Mouse (Mus musculus) midbrain, embryonic 14.5 days (tissue): ENCODE results near the gene Csf1. TPM values are rescaled to one million over a fixed set of nuclear protein-coding genes. Genes with fewer than 3 reads are reported as not detected.

ENCODE experiments used
- ATAC-seq: fragments of 200-750 bp; cut with Nextera tagmentation; 2 replicates; pipeline ENCODE4 v1.8.0; 2017; ENCODE audit warnings: moderate number of reproducible peaks, moderate library complexity; ENCODE audit not compliant: low FRiP score, low TSS enrichment
- DNase-seq: peaks from one replicate; pipeline ENCODE4 v3.0.0-alpha.2; 2015
- H3K27ac ChIP-seq: fragments of 300-500 bp; sonication (generic); replicated peaks from 2 replicates; pipeline ENCODE4 v1.5.1; 2014; ENCODE audit warnings: mild to moderate bottlenecking, low read depth, low read length, moderate library complexity
- H3K27me3 ChIP-seq: fragments of 300-500 bp; sonication (generic); 2 replicates; pipeline ENCODE4 v1.6.1; 2014; ENCODE audit warnings: low read length, control low read depth, mixed read lengths; ENCODE audit not compliant: control insufficient read depth, insufficient read depth
- H3K36me3 ChIP-seq: fragments of 300-500 bp; sonication (generic); 2 replicates; pipeline ENCODE4 v1.6.1; 2014; ENCODE audit warnings: low read length, control low read depth; ENCODE audit not compliant: control insufficient read depth, insufficient read depth
- H3K4me1 ChIP-seq: fragments of 300-500 bp; sonication (generic); 2 replicates; pipeline ENCODE4 v1.6.1; 2014; ENCODE audit warnings: mild to moderate bottlenecking, antibody characterized with exemption, low read length, control low read depth; ENCODE audit not compliant: control insufficient read depth, insufficient read depth
- H3K4me2 ChIP-seq: fragments of 300-500 bp; sonication (generic); 2 replicates; pipeline ENCODE4 v1.6.1; 2014; ENCODE audit warnings: mild to moderate bottlenecking, low read length, moderate library complexity
- H3K4me3 ChIP-seq: fragments of 300-500 bp; sonication (generic); replicated peaks from 2 replicates; pipeline ENCODE4 v1.5.1; 2014; ENCODE audit warnings: low read depth, low read length
- H3K9ac ChIP-seq: fragments of 300-500 bp; sonication (generic); replicated peaks from 2 replicates; pipeline ENCODE4 v1.6.1; 2014; ENCODE audit warnings: mild to moderate bottlenecking, low read length, moderate library complexity
- H3K9me3 ChIP-seq: fragments of 300-500 bp; sonication (generic); 2 replicates; pipeline ENCODE4 v1.6.1; 2016; ENCODE audit warnings: low read length, control low read depth, mixed read lengths; ENCODE audit not compliant: control insufficient read depth
- WGBS: fragments of 180-500 bp; shearing (Covaris S2); extraction: QIAGEN DNeasy Blood & Tissue Kit; methylation state at CpG from one replicate; pipeline ENCODE4 v1.1.7; 2014; 5-methylcytosine and 5-hydroxymethylcytosine counted together
- polyA plus RNA-seq: library from polyadenylated mRNA; unstranded; fragments of >200 nt; fragmentation: Nextera tagmentation; extraction: Ambion mirVana; gene quantifications from 2 replicates; pipeline ENCODE4 v1.2.1, GENCODE M21; 2014

The Csf1 gene
- polyA plus RNA-seq, 1 experiment from 2014 or later, result 7.6 TPM

GRCm38 (mm10) chr3:107769692-107770091 is 9.4 kb upstream of the Csf1 start:
- no peak overlapping the region for H3K4me2 ChIP-seq
- H3K4me1 ChIP-seq, result no peaks in the 10 kb centered on the region
- H3K36me3 ChIP-seq, result no peaks in the 10 kb centered on the region
- no peak overlapping the region for H3K4me3 ChIP-seq
- no peak overlapping the region for H3K9ac ChIP-seq
- no peaks in the 10 kb centered on the region for H3K27me3 ChIP-seq
- ATAC-seq (no peak), DNase-seq (no peak)
- H3K27ac ChIP-seq, result no peak overlapping the region
- WGBS, result 79% methylated on average over 2 of the region's 2 CpGs
- H3K9me3 ChIP-seq, result no peaks in the 10 kb centered on the region

- H3K4me1 ChIP-seq, result no peaks in the 10 kb centered on the region
- H3K4me3 ChIP-seq, result no peak overlapping the region
- no peaks in the 10 kb centered on the region for H3K27me3 ChIP-seq
- 84% methylated on average over 8 of the region's 8 CpGs for WGBS
- ATAC-seq (no peak), DNase-seq (peak; percentile 9)
- H3K27ac ChIP-seq, result no peak overlapping the region
- H3K9ac ChIP-seq, result no peak overlapping the region
- no peaks in the 10 kb centered on the region for H3K36me3 ChIP-seq
- H3K9me3 ChIP-seq, result no peaks in the 10 kb centered on the region
- no peak overlapping the region for H3K4me2 ChIP-seq
Measured at GRCm38 (mm10) chr3:107768104-107768989, 8.1 kb upstream of the Csf1 start.

GRCm38 (mm10) chr3:107766804-107767203 is 6.5 kb upstream of the Csf1 start:
- ATAC-seq (no peak), DNase-seq (no peak)
- no peaks in the 10 kb centered on the region for H3K36me3 ChIP-seq
- H3K4me1 ChIP-seq, result no peaks in the 10 kb centered on the region
- 65% methylated on average over 2 of the region's 2 CpGs for WGBS
- H3K27ac ChIP-seq, result no peak overlapping the region
- H3K27me3 ChIP-seq, result no peaks in the 10 kb centered on the region
- H3K9ac ChIP-seq, result no peak overlapping the region
- H3K4me2 ChIP-seq, result no peak overlapping the region
- no peak overlapping the region for H3K4me3 ChIP-seq
- no peaks in the 10 kb centered on the region for H3K9me3 ChIP-seq

GRCm38 (mm10) chr3:107765979-107766378 is 5.7 kb upstream of the Csf1 start:
- H3K36me3 ChIP-seq, result no peaks in the 10 kb centered on the region
- H3K4me1 ChIP-seq, result no peaks in the 10 kb centered on the region
- H3K27ac ChIP-seq, result no peak overlapping the region
- no peak overlapping the region for H3K4me2 ChIP-seq
- H3K9ac ChIP-seq, result no peak overlapping the region
- ATAC-seq, result no peak
- WGBS, result 78% methylated on average over 2 of the region's 2 CpGs
- DNase-seq, result no peak
- no peaks in the 10 kb centered on the region for H3K9me3 ChIP-seq
- H3K4me3 ChIP-seq, result no peak overlapping the region
- no peaks in the 10 kb centered on the region for H3K27me3 ChIP-seq

- no peak overlapping the region for H3K27ac ChIP-seq
- no peak overlapping the region for H3K4me3 ChIP-seq
- ATAC-seq (no peak), DNase-seq (no peak)
- no peaks in the 10 kb centered on the region for H3K9me3 ChIP-seq
- H3K4me2 ChIP-seq, result no peak overlapping the region
- no peaks in the 10 kb centered on the region for H3K36me3 ChIP-seq
- H3K4me1 ChIP-seq, result peaks cover 19% of the 10 kb centered on the region
- H3K27me3 ChIP-seq, result no peaks in the 10 kb centered on the region
- WGBS, result 90% methylated on average over 4 of the region's 4 CpGs
- H3K9ac ChIP-seq, result no peak overlapping the region
Measured at GRCm38 (mm10) chr3:107763552-107763951, 3.3 kb upstream of the Csf1 start.

GRCm38 (mm10) chr3:107761446-107761845 is 1.2 kb upstream of the Csf1 start:
- DNase-seq (no peak), ATAC-seq (no peak)
- H3K36me3 ChIP-seq, result no peaks in the 10 kb centered on the region
- no peaks in the 10 kb centered on the region for H3K9me3 ChIP-seq
- H3K4me3 ChIP-seq, result no peak overlapping the region
- peaks cover 21% of the 10 kb centered on the region for H3K4me1 ChIP-seq
- H3K9ac ChIP-seq, result no peak overlapping the region
- H3K27ac ChIP-seq, result no peak overlapping the region
- no peak overlapping the region for H3K4me2 ChIP-seq
- 96% methylated on average over 5 of the region's 5 CpGs for WGBS
- H3K27me3 ChIP-seq, result no peaks in the 10 kb centered on the region

GRCm38 (mm10) chr3:107760771-107761170 is 502 bp upstream of the Csf1 start:
- 43% methylated on average over 1 of the region's 1 CpGs for WGBS
- H3K9me3 ChIP-seq, result no peaks in the 10 kb centered on the region
- ATAC-seq (no peak), DNase-seq (no peak)
- no peaks in the 10 kb centered on the region for H3K36me3 ChIP-seq
- H3K4me1 ChIP-seq, result peaks cover 21% of the 10 kb centered on the region
- H3K27me3 ChIP-seq, result no peaks in the 10 kb centered on the region
- peak overlapping the region; percentile 91 for H3K4me2 ChIP-seq
- peak overlapping the region; percentile 71 for H3K27ac ChIP-seq
- H3K9ac ChIP-seq, result peak overlapping the region; percentile 68; the same call in 1 of the 2 replicates
- H3K4me3 ChIP-seq, result peak overlapping the region; percentile 53; the same call in 1 of the 2 replicates

- no peak for ATAC-seq
- Histone ChIP-seq H3K4me3 (peak overlapping the region; percentile 53), H3K9ac (no peak overlapping the region), H3K36me3 (no peaks in the 10 kb centered on the region), H3K4me1 (peaks cover 21% of the 10 kb centered on the region), H3K27me3 (no peaks in the 10 kb centered on the region), H3K27ac (no peak overlapping the region), H3K4me2 (peak overlapping the region; percentile 91), H3K9me3 (no peaks in the 10 kb centered on the region)
- WGBS, result 27% methylated on average over 3 of the region's 3 CpGs
- peak; percentile 12 for DNase-seq
Measured at GRCm38 (mm10) chr3:107758638-107759037, 1.6 kb downstream of the Csf1 start.

- DNase-seq, result no peak
- 79% methylated on average over 2 of the region's 2 CpGs for WGBS
- no peak overlapping the region for H3K27ac ChIP-seq
Measured at GRCm38 (mm10) chr3:107758176-107758575, 2.1 kb downstream of the Csf1 start.

More at GRCm38 (mm10) chr3:107758176-107758575, 2.1 kb downstream of the Csf1 start:
- H3K4me2 ChIP-seq, result peak overlapping the region; percentile 91; the same call in 1 of the 2 replicates
- no peak overlapping the region for H3K4me3 ChIP-seq
- peaks cover 21% of the 10 kb centered on the region for H3K4me1 ChIP-seq
- no peak for ATAC-seq
- no peaks in the 10 kb centered on the region for H3K27me3 ChIP-seq
- H3K36me3 ChIP-seq, result no peaks in the 10 kb centered on the region
- H3K9me3 ChIP-seq, result no peaks in the 10 kb centered on the region
- no peak overlapping the region for H3K9ac ChIP-seq
